Mouse (Mus musculus): Measurements from ENCODE around the gene Hs2st1.

- TF ChIP-seq GATA1 (IDR thresholded peaks at IDR 0.05; ENCODE audit: borderline replicate concordance, low read length) (no peak), FLI1 (IDR thresholded peaks at IDR 0.05; ENCODE audit: low read length) (no peak)
Observed at GRCm38 (mm10) chr3:144518917-144519316, 51.1 kb downstream of the Hs2st1 start.
